Mouse (Mus musculus) myocyte (in vitro differentiated cells): ENCODE measurements around the gene Hoxa6.

Experiments used
- CEBPB ChIP-seq: IDR thresholded peaks from 2 replicates; pipeline ENCODE4 v1.6.1; 2011; ENCODE audit warnings: mild to moderate bottlenecking, moderate library complexity; ENCODE audit not compliant: poor library complexity, insufficient read depth, severe bottlenecking
- POLR2A ChIP-seq: IDR thresholded peaks from one replicate; pipeline ENCODE4 v1.6.1; 2011; ENCODE audit warnings: low read depth, mild to moderate bottlenecking, control low read depth, moderate library complexity; ENCODE audit not compliant: insufficient read length
- SRF ChIP-seq: IDR thresholded peaks from one replicate; pipeline ENCODE4 v1.6.1; 2011; ENCODE audit warnings: low read depth; ENCODE audit not compliant: control insufficient read depth, insufficient read length
- TCF12 ChIP-seq: IDR thresholded peaks from one replicate; pipeline ENCODE4 v1.6.1; 2011; ENCODE audit warnings: mild to moderate bottlenecking, control low read depth; ENCODE audit not compliant: poor library complexity, insufficient read depth, severe bottlenecking
- USF1 ChIP-seq: IDR thresholded peaks from one replicate; pipeline ENCODE4 v1.6.1; 2011; ENCODE audit warnings: low read depth, mild to moderate bottlenecking, control low read depth, moderate library complexity

DNA sequence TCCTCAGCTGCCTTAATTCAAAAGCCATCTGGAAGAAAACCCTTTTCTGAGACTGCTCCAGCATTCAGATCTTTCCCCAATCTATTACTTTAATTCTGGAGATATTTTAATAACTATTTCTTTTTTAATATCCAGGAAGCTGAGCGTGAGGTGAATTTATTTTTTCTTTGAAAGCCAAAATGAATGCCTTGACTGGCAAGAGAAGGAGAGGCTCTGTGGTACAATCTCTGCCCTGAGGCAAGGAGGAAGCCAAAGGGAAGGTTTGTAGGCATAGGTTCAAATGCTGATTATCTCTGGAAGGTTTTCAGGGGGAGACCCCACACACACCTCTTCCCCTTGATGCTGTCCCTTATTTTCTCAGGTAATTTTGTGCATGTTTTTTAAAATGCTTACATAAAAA is 41.3 kb downstream of the Hoxa6 start:
- TF ChIP-seq POLR2A = no peak
- TF ChIP-seq SRF = no peak
- TF ChIP-seq TCF12 = no peak
- TF ChIP-seq CEBPB = no peak
- no peak for TF ChIP-seq USF1
